Mouse (Mus musculus) ovary, postnatal 14 days (tissue): ENCODE measurements at regions not wholly inside any gene's neighbourhood (a gene's known extent, or its start where the extent isn't known, plus 50 kb on each side); places are given as distances from the start of the nearest gene placed in this dataset.
"Not testable (repeated sequence)": the region's sequence is repeated elsewhere in the genome, so short reads cannot be mapped to it uniquely, and the experiment has no call there.

Source experiments
- DNase-seq: peaks from one replicate; pipeline ENCODE4 v3.0.0; 2022; ENCODE audit warnings: low spot score

DNA sequence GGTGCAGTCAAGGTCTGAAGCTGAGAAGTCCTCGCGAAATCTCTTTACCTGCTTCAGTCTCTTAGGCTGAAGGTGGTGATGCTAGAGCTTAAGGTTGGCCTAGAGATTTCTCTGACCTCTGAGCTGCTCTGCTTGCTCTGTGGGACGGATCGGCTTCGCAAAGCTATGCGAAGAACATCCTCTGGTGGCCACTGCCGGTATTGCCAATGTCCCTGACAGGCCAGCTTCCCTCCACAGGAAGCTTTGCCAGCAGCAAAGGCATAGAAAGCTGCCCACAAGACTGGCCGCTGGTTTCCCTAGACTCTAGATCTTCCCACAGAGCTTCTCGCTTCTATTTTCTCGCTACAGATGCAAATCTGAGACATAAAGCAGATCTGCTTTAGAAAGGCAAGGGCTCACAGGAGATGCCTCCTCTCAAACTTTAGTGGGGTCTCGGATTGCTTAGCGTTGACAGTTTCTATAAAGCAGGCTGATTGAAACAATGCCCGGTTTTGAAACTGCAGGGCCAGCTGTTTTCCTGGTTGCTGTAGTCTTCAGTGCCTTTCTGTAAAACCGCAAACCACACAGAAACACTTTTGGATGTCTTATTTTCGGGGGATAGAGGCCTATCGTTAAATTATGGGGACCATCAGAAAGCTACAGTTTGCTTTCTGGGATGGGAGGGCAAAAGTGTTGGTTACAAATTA, 153.7 kb downstream of the Car8 start:
- peak; percentile 70 for DNase-seq

DNA sequence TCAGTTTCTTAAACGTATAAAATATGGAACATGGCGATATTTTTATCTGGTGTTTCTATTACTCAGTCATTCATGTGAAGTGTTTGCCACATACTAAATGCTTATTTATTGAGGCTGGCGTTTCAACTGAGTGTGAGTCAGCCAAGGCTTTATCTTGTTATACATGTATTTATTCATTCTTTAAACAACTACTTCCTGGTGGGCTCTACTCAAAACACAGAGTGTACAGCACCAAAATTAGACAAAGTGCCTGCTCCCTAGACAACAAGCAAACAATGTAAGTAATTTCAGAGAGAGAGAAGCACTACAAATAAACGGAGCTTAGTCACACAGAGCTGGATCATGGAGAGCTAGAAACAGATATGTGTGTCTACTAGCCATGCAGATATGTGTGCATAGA, 159.5 kb downstream of the Car8 start:
- DNase-seq, result no peak

DNA sequence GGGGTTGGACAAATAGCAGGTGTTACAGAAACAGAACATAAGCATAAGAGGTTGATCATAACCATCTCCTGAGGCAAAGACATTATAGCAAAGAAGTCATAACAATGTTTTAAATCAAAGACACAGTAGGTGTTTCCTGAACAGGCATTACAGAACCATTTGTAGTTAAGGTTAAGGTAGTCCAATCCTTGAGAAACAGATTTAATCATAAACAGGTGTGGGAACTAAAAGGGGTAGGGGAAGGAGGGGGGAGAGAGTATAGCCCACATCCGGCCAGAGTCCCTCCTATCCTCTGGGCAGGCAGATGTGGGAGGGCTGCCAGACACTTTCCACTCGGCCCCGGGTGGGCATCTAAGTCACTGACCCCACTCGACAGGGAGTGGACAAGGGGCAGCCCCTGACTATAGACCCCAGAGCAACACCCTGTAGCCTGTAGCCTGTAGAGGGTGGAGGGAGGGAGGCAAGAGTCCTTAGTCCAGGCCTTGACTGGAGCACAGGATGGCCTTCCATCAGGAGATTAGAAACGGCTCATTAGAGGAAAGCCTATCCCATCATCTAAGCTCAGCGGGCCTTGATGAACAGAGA, 165.8 kb downstream of the Car8 start:
- DNase-seq, result no peak

DNA sequence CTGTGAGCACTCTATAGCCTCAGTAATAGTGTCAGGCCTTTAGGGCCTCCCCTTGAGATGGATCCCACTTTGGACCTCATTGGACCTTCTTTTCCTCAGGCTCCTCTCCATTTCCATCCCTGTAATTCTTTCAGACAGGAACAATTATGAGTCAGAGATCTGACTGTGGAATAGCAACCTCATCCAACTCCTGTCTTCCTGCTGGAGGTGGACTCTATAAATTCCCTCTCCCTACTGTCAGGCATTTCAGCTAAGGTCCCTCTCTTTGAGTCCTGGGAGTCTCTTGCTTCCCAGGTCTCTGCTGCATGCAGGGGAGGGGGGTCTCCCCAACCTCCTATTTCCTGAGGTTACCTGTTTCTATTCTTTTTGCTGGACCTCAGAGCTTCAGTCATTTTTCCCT, 168.1 kb downstream of the Car8 start:
- DNase-seq, result not testable (repeated sequence)

DNA sequence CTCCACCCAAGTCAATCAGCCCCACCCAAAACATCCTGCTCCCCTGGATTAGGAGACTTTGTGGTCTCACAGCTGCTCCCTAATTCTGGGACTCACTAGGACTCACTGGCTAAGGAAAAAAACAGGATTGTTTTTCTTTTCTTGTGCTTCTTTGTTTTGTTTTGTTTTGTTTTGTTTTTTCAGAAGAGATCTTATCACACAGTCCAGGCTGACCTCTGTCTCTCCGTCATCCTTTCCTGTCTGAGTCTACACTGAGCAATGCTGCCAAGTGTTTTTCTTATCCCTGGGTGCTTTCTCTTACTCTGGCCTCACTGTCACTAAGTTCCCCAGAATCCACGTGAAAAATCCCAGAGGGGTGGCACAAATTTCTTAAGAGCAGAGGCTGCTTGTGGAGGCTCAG, 170.8 kb downstream of the Car8 start:
- DNase-seq, result no peak

DNA sequence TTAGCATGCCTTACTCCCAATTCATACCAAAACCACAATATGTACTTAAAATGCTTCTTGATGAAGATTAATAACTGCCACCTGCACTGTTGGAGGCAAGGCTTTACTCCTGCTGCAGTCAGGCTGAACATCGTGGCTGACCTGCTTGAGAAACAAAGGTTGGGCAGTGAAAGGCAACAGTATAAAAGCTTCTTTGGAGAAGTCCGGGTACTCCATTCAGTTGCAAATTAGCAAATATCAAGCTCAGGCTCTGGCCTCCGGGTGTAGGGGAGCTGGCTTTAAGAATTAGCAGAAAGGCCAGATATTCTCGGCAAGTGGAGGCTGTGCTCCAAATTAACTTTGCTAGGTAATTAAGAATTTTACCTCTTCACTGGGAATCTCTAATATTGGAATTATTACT, 197.1 kb downstream of the Car8 start:
- DNase-seq, result no peak

DNA sequence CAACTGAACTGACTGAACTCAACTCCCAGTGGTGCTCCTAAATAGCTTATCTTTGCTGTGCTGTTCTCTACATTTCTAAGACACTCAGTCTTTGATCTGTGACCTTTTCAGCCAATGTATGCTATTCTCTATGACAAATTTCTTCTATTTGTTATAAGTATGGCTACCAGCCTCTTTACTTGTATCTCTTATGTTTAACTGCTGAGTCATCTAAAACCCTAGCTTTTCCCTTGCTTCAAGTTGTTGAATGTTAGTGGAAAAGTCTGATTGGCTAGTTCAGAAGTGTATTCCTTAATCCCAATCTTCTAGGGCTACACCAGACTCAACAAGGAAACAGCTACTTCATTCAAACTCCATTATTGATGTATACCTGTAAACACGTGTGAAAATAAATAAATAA, 201.0 kb downstream of the Car8 start:
- no peak for DNase-seq

DNA sequence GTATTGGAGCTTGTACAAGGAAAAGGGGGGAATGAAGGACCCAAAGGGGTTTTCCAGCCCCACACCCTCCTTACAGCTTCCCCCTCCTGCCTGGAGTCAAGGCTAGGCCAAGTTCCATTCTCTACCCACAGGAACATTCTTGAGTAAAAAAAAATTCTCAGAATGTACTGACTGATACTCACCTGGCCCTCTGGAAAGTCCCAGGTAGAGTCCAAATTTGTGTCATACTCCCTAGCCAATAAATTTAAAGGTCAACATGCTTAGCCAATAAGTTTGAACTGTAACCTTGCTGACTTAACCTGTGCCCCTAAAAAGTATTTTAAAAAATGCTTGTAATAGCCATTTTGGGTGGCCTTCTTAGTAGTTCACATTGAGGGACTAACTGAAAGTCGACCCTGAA, 205.4 kb downstream of the Car8 start:
- not testable (repeated sequence) for DNase-seq

DNA sequence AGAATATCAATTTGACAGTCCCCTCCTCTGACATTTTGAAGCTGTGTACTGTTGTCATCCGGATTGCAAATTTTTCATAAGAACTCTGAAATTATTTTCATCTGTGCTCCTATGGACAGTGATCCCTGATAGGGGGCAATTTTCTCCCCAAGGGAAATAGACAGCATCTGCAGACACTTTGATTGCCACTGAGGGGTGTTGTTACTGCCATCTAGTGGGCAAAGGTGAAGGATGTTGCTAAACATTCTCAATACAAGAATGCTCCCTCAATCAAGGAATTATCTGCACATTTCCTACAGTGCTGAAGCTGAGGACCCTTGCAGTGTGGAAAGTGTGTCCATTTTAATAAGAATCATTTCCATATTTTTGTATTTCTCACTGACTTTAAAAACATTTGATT, 233.7 kb downstream of the Car8 start:
- DNase-seq, result peak; percentile 32

DNA sequence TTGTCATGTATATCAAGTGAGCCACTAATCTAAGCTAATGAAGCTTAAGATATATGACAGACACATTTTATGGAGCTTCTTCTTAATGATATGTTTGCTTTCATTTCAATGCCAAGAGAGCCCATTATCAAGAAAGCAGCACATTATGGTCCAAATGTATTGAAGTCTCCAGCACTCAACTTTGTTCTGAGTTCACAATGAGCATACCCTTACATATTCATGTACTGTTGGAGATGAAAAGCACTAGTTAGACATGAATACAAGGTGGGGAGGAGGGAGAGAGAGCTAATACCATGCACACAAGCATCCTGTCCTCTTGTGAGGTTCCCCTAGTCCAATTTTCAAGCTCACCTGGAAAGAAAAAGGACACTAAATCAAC, 241.3 kb downstream of the Car8 start:
- DNase-seq, result no peak

DNA sequence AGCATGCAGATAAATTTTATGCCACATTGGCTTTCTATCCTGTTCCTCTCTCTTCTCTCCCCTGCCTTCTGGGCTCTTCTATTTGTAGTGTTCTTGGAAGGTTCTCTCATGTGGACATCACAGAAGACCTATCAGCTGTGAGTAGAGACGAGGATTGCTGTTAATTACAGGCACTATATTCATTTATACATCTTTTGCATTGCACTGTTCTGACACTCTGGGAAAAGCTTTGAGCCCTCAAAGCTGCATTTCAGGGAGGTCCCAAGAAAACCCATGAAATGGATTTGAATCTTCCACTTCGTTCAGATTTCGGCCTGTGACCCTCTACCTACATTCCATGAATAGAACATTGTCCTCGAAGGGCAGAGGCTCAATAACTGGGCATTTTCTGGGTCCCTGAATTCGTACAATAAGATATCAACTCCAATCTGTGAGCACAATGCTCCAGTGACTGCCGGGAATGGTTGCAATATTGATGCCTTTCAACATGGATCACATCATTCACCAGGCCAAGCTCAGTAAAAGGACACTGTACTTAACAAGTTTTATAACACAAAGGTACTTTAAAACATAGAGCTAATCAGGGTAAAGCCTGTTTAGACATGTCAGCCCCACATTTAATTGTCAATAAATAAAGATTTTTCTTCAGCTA, 241.8 kb downstream of the Car8 start:
- DNase-seq, result no peak

DNA sequence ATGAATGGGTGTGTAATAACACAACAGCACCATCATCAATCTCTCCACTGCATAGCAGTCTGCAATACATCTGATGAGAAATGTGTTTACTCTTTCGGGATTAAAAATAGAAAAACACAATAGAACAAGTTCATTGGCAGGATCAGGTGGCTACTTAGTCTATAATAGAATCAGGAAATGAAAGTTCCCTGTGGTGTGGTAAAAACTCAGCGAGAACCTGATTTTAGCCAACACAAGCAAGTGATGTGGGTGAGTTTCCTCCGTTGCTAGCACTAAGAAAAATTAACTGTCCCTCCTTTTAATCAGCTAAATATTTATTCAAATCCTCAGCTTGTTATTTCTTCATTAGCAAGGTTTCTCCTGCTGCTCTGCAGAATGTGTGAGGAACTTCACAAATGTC, 245.9 kb downstream of the Car8 start:
- DNase-seq, result no peak

DNA sequence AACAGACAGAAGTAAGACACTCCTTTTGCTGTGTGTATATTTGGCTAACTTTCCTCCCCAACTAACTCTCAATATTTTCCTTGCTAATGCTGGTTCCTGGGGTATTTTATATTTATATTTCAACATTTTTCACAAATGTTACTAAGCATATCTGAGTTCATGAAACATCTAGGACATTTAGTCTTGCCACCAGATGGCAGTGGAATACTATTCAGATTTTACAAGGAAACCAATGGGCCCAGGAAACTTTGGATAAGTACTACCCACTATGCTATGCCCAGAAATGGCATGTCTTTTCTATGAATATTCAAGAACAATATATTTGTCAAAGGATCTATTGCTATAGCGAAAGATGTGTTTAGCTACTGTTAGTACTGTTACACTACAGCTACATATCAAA, 251.1 kb downstream of the Car8 start:
- no peak for DNase-seq

DNA sequence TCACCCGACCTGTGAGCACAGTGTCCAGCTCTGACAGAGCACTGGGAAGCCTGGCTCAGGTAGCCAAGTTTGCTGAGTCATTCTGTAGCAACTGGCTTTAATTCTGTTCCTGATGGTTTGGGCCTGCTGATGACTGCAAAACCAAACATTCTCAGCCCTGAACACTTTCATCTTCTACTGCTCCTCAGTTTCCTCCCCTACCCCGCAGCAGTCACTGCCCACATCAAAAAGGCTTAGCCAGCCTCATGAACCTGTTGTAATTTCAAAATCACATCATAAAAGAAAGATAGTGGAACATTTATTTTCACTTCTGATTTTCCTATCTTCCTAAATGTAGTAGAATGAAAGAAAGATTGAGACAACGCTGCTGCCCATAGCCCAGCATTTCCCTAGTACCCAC, 251.5 kb downstream of the Car8 start:
- DNase-seq, result no peak

DNA sequence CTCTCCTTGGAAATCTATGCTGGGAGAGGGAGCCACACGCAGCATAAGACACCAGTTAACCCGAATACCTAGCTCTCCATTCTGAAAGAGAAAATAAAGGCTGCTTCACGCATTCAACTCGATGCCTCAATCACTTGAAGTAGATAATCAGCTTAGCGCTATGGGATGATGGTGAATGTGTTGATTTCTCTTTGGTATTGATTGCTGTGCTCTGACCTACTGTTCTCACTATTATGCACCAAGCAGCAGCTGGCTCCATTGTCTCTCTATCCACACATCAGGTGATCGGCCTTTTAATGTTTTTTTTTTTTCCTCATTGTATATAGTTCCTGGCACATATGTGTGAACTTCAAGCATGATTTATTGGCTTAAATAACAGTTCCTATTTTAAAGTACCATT, 254.0 kb downstream of the Car8 start:
- no peak for DNase-seq

DNA sequence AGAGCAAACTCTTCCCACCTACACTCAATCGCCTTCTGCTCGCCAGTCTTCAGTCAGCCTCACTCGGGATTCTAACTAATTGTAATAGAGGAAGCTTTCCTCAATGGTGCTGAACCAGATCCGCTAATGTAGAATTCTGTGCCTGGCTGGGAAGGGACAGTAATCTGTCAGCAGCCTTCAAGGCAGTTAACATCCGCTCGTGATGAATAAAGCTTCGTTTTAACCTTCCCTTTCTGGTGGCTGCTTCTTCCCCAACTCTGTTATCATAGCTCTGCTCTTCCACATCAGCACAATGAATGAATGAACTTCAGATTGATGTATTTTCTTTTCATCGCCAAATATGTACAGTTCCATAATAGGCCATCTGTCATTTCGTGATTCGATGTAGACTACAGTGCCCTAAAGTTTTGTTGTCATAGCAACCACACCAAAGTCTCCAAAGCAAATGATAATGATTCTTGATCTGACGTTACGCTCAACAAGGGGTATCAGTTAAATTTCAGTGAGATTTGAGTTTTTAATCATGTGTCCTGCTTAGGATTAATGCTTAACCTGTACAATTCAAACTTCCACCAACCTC, 259.0 kb downstream of the Car8 start:
- DNase-seq, result no peak

DNA sequence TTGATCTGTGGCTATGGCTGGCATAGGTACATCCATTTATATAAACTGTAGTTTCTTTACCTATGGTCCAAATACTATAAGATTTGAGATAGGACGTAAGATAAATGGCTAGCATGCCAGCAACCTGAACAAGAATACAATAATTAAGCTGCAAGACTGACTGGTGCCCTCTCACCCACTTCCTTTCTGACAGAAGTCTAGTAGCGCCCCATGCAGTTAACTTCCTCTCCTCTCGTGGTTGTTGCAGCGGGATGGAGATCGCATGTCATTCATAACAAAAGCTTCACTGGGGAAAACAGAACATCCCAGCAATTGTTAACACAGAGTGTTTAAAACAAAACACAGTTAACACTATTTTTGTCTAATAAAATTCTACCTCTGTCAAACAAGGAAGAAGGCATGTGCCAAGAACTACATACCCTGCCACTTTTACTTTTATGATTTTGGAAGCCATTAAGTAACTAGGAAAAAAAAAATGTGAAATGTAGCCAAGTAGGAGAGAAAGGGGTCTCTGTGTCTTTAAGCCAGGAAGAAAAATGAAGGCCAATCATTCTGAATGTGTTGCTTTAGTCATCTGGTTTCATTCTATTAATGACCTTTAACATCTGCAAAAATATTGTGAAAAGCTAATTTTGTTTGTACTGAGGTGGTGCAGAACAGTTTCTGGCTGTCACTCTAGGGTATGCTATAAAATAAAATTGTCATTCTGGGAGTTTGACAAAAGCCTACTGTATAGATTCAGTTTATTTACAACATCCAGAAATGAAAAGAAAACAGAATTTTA, 261.0 kb downstream of the Car8 start:
- DNase-seq, result no peak

DNA sequence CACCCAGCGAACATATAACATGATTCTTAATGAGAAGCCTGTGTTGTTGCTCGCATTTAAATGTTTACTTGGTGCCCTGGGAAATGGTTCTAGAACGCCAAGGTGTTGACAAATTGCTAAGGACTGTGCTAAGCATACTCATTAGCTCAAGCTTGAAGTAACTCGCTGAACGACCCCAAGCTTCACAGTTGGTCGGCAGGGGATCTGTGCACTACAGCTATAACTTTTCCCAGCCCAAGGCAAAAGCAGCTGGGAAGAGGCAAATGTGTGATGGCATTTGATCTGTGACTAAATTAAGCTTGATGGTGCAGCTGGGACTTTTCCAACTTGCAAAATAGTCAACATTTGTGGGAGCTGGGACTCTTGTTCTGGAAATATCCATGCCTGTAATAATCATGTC, 268.6 kb downstream of the Car8 start:
- no peak for DNase-seq

DNA sequence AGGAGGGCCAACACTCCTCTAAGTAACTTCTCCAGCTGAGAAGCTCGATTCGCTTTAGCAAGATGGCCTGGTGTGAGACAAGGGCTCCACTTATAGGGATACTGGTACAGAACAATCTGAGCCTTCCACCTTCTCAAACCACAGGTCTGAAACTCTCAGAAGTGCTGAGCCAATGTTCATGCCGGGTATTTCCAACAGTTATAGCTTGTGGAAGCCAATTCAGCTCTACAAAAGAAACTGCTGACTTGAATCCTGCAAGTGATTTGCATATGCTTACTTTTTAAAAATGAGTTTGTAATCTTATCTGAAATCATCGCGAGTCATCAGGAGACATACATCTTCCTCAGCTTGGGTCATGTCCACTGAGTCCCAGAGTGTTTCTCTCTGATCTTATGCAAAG, 273.2 kb downstream of the Car8 start:
- DNase-seq, result no peak

DNA sequence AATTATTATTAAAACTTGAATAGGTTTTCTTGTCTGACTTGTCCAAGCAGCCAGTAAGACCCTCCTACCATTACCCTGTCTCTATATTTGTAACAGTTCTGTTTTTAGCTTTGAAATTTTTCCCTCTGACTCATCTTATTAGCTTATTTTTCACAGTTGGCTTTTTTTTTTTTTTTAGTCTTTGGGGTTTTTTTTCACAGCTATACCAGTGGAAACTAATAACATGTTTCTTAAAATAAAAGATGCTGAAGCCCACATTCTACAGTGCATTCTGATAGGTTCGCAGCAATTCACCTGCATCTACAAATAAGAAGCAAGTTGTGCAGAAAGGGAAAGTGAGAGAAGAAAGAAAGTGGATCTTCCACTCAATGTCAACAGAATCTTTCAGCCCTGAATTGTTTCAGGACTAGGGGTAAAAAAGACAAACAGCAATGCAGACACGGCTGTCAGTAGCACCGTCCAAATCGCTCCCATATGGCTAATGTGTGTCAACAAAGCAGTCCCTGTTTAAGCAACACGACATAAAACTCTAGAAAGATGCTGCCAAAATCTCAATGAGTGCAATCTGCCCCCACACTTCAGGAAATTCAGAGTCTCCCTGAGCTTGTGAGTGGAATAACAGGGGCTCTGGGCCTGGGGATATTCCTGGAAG, 277.2 kb downstream of the Car8 start:
- DNase-seq, result no peak

DNA sequence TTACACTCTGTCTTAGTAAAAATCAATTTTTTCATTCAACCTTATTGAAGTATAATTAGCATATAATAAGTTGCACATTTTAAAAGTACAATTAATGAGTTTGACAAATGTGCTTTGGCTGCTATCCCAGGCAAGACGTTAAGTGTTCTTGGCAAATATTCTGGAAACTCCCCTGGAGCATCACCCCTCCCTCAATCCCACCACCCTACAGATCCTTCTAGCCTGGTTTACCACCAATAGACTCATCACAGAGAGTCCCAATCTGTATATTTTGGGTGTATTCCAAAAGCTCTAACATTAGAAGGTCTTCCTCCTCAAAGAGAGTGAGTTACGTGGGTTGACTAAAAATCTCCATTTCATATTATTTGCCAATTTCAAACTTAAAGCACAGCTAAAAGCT, 278.5 kb downstream of the Car8 start:
- no peak for DNase-seq

DNA sequence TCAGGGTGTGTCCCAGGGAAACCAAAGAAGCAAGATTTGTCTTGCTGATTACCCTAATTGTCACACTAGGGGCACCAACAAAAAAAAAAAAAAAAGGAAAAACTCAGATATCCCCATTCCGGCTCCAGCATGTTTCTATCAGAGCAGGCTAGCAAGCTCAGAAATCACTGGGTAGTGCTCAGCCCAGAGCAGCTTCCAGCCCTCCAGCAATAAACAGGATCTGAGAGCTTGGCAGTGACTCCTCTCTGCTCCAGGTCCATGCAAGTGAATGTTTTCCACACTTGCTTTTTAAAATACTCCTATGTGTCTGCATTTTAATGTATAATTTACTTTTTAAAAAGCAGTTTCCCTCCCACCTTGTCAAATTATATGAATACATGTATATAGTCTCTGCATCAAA, 290.8 kb downstream of the Car8 start:
- no peak for DNase-seq
